Mouse (Mus musculus) liver, adult 2 months (tissue): ENCODE data around the gene Rcor2.
A peak's percentile ranks its signal among the peaks of the same experiment; 100 is the strongest.

Source experiments
- CTCF ChIP-seq: fragments of 200-500 bp; IDR thresholded peaks from 2 replicates; pipeline ENCODE4 v1.5.1; 2011; ENCODE audit warnings: low read depth, low read length, control low read depth
- POLR2A ChIP-seq: fragments of 200-500 bp; IDR thresholded peaks from 2 replicates; pipeline ENCODE4 v1.6.1; 2011; ENCODE audit warnings: low read length, control low read depth; ENCODE audit not compliant: insufficient read depth; ENCODE audit errors: extremely low read depth

- TF ChIP-seq POLR2A (no peak), CTCF (peak; percentile 96)
Measured at GRCm38 (mm10) chr19:7264088-7264765, 2.9 kb upstream of the Rcor2 start.
